Mouse (Mus musculus) bone marrow, adult 2 months (tissue): ENCODE measurements around the gene Rapgef4. TPM values are rescaled to one million over a fixed set of nuclear protein-coding genes. Genes with fewer than 3 reads are reported as not detected.

Experiments
- H3K27ac ChIP-seq: fragments of 200-500 bp; 2 replicates; pipeline ENCODE4 v1.5.1; 2012; ENCODE audit warnings: low read depth, mild to moderate bottlenecking, control low read depth, inconsistent platforms, low read length; ENCODE audit not compliant: control insufficient read depth, poor library complexity, insufficient read depth
- H3K4me1 ChIP-seq: fragments of 200-500 bp; 2 replicates; pipeline ENCODE4 v1.6.1; 2011; ENCODE audit warnings: low read length; ENCODE audit not compliant: control insufficient read depth, insufficient read depth
- H3K4me3 ChIP-seq: fragments of 200-500 bp; replicated peaks from 2 replicates; pipeline ENCODE3; 2011; ENCODE audit warnings: mild to moderate bottlenecking, low read depth, low read length, control low read depth; ENCODE audit not compliant: control insufficient read depth
- CTCF ChIP-seq: fragments of 200-500 bp; IDR thresholded peaks from 2 replicates; pipeline ENCODE4 v1.5.1; 2011; ENCODE audit warnings: low read length, control low read depth; ENCODE audit not compliant: control insufficient read depth, insufficient read depth
- POLR2A ChIP-seq: fragments of 200-500 bp; IDR thresholded peaks from 2 replicates; pipeline ENCODE4 v1.6.1; 2011; ENCODE audit warnings: low read depth, mild to moderate bottlenecking, control low read depth, low read length, borderline replicate concordance; ENCODE audit not compliant: control insufficient read depth
- WGBS: fragments of 180-500 bp; shearing (Covaris S2); methylation state at CpG from one replicate; pipeline ENCODE4 v1.1.7; 2018; 5-methylcytosine and 5-hydroxymethylcytosine counted together
- polyA plus RNA-seq: library from polyadenylated mRNA; stranded (reverse); fragments of >200 nt; gene quantifications from 2 replicates; pipeline ENCODE4 v1.2.4, GENCODE M21; 2011; ENCODE audit warnings: low replicate concordance; ENCODE audit not compliant: missing spikeins, insufficient read depth, insufficient read length

Rapgef4 gene
- polyA plus RNA-seq, 1 experiment = 4.9 TPM

GRCm38 (mm10) chr2:72169451-72170100 is 188.5 kb downstream of the Rapgef4 start:
- no peak for TF ChIP-seq CTCF
- peaks cover 6% of the 10 kb centered on the region; the same call in 1 of the 2 replicates for H3K4me1 ChIP-seq
- no peak overlapping the region for H3K27ac ChIP-seq
- WGBS = 48% methylated on average over 9 of the region's 9 CpGs
- no peak overlapping the region for H3K4me3 ChIP-seq

DNA sequence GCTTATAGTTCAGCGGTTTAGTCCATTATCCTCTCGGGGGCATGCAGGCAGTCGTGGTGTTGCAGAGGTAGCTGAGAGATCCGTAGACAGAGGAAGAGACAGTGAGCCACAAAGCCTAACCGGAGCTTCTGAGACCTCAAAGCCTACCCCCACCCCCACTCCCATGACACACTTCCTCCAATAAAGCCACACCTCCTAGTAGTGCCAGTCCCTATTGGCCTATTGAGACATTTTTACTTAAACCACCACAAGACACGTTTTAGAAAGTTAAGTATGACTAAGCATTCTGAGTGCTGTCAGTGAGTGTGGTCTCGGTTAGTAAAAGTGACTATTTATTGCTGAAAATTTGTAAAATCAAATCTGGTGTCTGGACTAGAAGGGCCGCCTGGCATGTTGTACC is 189.5 kb downstream of the Rapgef4 start:
- TF ChIP-seq POLR2A = 0 out of 2 replicates have a peak, but pooled peaks have one; percentile 23
- no peak for TF ChIP-seq CTCF
- Histone ChIP-seq H3K27ac (no peak overlapping the region), H3K4me1 (peaks cover 6% of the 10 kb centered on the region; the same call in 1 of the 2 replicates), H3K4me3 (peak overlapping the region; percentile 2)
- WGBS = 3% methylated on average over 8 of the region's 8 CpGs

DNA sequence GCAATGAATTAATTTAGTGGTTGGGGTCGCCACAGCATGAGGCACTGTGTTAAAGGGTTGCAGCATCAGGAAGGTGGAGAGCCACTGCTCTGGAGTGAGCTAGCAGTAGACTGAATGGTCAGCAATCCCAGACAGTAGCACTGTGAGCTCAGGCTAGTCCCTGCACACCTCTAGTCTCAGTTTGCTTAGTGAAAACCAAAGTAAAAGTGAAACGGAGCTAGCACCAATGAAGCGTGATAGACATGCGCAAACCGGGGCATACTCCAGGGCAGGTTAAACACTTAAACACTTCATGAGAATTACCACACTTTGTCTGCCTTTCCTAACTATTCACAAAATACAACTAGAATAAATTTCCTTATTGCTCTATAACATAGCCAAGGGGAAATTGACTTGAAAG is 190.2 kb downstream of the Rapgef4 start:
- no peak for TF ChIP-seq CTCF
- no peak for TF ChIP-seq POLR2A
- Histone ChIP-seq H3K4me1 (peaks cover 6% of the 10 kb centered on the region; the same call in 1 of the 2 replicates), H3K4me3 (peak overlapping the region; percentile 25), H3K27ac (no peak overlapping the region)
- 48% methylated on average over 5 of the region's 5 CpGs for WGBS

DNA sequence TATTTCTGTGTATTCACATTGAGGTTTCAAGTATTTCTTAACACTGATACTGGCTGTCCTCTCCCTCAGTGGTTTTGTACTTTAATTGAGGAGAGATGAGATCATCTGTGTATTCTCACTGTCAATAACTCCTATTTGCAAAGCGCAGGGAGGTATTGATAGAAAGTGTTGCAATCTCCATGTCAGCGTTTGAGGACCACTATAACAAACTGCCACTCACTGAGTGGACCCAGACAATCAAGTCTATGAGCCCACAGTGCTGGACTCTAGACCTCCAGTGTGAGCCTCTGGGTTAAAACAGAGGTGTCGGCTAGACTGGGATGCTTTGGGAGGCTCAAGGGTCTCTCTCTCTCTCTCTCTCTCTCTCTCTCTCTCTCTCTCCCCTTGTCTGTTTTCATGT is 192.0 kb downstream of the Rapgef4 start:
- Histone ChIP-seq H3K4me3 (no peak overlapping the region), H3K27ac (no peak overlapping the region), H3K4me1 (peaks cover 6% of the 10 kb centered on the region; the same call in 1 of the 2 replicates)
- TF ChIP-seq POLR2A (no peak), CTCF (no peak)
- 75% methylated on average over 3 of the region's 3 CpGs for WGBS

GRCm38 (mm10) chr2:72173844-72174243 is 192.8 kb downstream of the Rapgef4 start:
- 84% methylated on average over 4 of the region's 4 CpGs for WGBS

GRCm38 (mm10) chr2:72175536-72175935 is 194.5 kb downstream of the Rapgef4 start:
- Histone ChIP-seq H3K4me3 (no peak overlapping the region), H3K27ac (no peak overlapping the region), H3K4me1 (peaks cover 2% of the 10 kb centered on the region; the same call in 1 of the 2 replicates)
- TF ChIP-seq CTCF = no peak
- no peak for TF ChIP-seq POLR2A
- WGBS = 81% methylated on average over 7 of the region's 7 CpGs

More at GRCm38 (mm10) chr2:72173844-72174243, 192.8 kb downstream of the Rapgef4 start:
- H3K4me3 ChIP-seq = no peak overlapping the region
- TF ChIP-seq CTCF (no peak), POLR2A (no peak)
- H3K4me1 ChIP-seq = peaks cover 6% of the 10 kb centered on the region; the same call in 1 of the 2 replicates
- no peak overlapping the region for H3K27ac ChIP-seq

DNA sequence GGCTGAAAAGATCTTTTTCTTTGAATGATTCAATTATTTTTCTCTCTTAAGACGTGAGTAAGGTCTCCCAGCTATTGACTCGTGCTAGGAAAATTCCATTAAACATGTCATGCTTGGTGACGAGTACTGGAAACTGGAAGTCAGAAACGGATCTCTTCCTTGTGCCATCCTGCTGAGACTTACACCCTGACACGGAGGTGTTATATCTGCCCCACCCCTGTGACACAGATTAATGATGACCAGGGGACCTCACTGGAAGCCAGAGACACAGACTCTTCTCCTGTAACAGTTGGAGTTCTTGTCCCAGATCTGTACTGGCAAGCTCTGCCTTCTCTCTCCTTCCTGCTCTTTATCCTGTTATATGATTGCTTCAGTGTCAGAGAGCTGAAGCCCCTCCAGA is 194.9 kb downstream of the Rapgef4 start:
- no peak for TF ChIP-seq POLR2A
- TF ChIP-seq CTCF = no peak
- Histone ChIP-seq H3K4me1 (peaks cover 2% of the 10 kb centered on the region; the same call in 1 of the 2 replicates), H3K27ac (no peak overlapping the region), H3K4me3 (no peak overlapping the region)
- 70% methylated on average over 5 of the region's 5 CpGs for WGBS

DNA sequence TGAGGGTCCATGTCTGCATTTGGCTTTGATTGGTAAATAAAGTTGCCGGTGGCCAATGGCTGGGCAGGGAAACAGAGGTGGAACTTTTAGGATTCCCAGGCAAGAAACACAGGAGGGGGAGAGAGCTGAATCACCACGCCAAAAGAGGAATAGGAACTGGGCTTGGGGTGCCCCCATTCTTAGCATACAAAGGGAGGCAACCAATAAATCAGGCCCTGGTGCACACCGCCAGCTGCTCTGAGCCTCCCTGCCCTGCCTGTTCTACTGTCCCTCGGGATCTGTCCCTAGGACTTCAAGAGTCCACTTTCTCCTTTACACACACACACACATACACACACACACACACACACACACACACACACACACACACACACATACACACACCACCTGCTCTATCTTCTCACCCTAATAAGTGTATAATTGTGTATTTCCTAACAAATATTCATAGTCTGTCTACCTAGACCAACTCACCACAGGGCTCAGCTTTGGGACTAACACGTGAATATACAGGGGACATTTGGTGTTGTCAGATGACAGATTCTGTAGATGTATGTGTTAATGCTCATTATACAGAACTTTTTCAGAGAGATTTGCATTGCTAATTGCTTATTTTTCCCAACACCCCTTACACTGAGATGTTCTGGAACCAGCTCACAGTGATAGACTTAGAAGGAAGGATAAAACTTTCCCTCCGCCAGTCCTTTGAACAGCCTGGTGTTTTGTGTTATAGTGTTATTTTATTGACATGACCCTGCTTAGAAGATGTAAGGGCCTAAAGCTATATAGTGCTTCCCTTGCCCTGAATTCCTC is 196.4 kb downstream of the Rapgef4 start:
- Histone ChIP-seq H3K4me3 (no peak overlapping the region), H3K27ac (no peak overlapping the region), H3K4me1 (no peaks in the 10 kb centered on the region)
- TF ChIP-seq CTCF = no peak
- no peak for TF ChIP-seq POLR2A
- WGBS = 61% methylated on average over 6 of the region's 6 CpGs

- H3K4me3 ChIP-seq = no peak overlapping the region
- no peak for TF ChIP-seq POLR2A
- TF ChIP-seq CTCF = no peak
- H3K4me1 ChIP-seq = no peaks in the 10 kb centered on the region
- no peak overlapping the region for H3K27ac ChIP-seq
- 66% methylated on average over 4 of the region's 4 CpGs for whole genome bisulfite sequencing
Measured at GRCm38 (mm10) chr2:72178025-72178424, 197.0 kb downstream of the Rapgef4 start.
